Mouse (Mus musculus) bone marrow macrophage, adult 2 months (primary cell): ENCODE measurements around the gene Trim61.

Experiments
- CTCF ChIP-seq: IDR thresholded peaks from 2 replicates; pipeline ENCODE4 v1.5.1; 2012; ENCODE audit warnings: low read depth, mild to moderate bottlenecking, low read length, moderate library complexity
- POLR2A ChIP-seq: IDR thresholded peaks from 2 replicates; pipeline ENCODE4 v1.6.1; 2012; ENCODE audit warnings: mild to moderate bottlenecking, low read depth, low read length, borderline replicate concordance

GRCm38 (mm10) chr8:65018423-65018822 lies at the start of gene Trim61, which contains the start of gene Trim60:
- no peak for TF ChIP-seq CTCF
- TF ChIP-seq POLR2A: no peak
